Comparison of ENCODE assay signal across 17 mouse cellular contexts in the genomic region with DNA sequence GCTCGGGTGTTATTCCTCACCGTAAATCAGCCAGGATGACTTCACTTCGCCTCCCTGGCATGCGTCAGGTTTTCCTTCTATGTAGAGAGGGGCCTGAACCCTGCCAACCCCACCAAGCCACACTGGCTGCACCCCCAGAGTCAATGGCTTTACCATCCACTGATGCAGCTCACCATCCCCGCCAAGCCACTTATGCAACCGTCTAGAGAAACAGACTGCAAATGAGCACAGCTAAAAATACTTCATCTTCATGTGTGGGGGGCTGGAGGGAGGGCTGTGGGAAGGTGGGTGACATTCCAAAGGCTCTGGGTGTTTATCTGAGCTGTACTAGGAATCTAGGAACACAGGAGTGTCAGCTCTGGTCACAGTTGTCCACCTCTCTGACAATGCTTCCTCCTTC. TPM values are rescaled to one million over a fixed set of nuclear protein-coding genes. Genes with fewer than 3 reads are reported as not detected.
DNase-seq lines count a peak whose midpoint lies in the region; ATAC-seq lines count a peak whose summit lies in the region.
"Had no signal": no experiment of that assay in that cellular context is flagged by ENCODE, and none has a peak within 500 bp of the region (broad histone marks: within the 10 kb centered on the region; RNA-seq: fewer than 3 reads in every experiment).

No protein-coding gene starts in this region.

- no peak for ATAC-seq in heart, embryonic 13.5 days (ENCODE audit: extremely low read depth, insufficient number of reproducible peaks, low FRiP score, low TSS enrichment)
- ATAC-seq in megakaryocyte, adult 5-6 weeks (ENCODE audit: poor library complexity, severe bottlenecking), result no peak
- ATAC-seq: CD4-positive, CD25-positive, alpha-beta regulatory T cell, adult 4 months; midbrain, embryonic 15.5 days; Patski had no signal

- WGBS in heart, embryonic 13.5 days, result 51% methylated on average over 6 of the region's 6 CpGs

- H3K4me3 ChIP-seq in heart, embryonic 13.5 days, result no peak overlapping the region
- H3K4me3 ChIP-seq: liver, embryonic 13.5 days; midbrain, embryonic 15.5 days; neural tube, embryonic 13.5 days; stomach, embryonic 15.5 days had no signal

- H3K4me2 ChIP-seq in heart, embryonic 13.5 days, result no peak overlapping the region
- H3K4me2 ChIP-seq: liver, embryonic 13.5 days; midbrain, embryonic 15.5 days; neural tube, embryonic 13.5 days; stomach, embryonic 15.5 days had no signal

- DNase-seq in heart, postnatal 36 days, result no peak
- peak; percentile 31 to 32 for DNase-seq in frontal cortex, postnatal 14 days (ENCODE audit: low spot score in 2 of 2)
- DNase-seq in layer of hippocampus, postnatal 36 days, result peak; percentile 45 to 50
- DNase-seq in right cerebral cortex, adult 2 months (ENCODE audit: low spot score in 2 of 2), result peak; percentile 67 to 75
- no peak for DNase-seq in testis, postnatal 14 days (ENCODE audit: low spot score)
- DNase-seq in ovary, postnatal 14 days (ENCODE audit: low spot score), result no peak
- DNase-seq: adrenal gland, adult 8-10 months; kidney, postnatal 36 days; liver, embryonic 13.5 days; lung, postnatal 4 days had no signal

- H3K4me1 ChIP-seq in heart, embryonic 13.5 days, result peaks cover 23% of the 10 kb centered on the region
- H3K4me1 ChIP-seq: liver, embryonic 13.5 days; midbrain, embryonic 15.5 days; neural tube, embryonic 13.5 days; stomach, embryonic 15.5 days had no signal

- intact Hi-C loops in heart, postnatal 36 days (cut with DNase I), result no loop called here

- H3K27ac ChIP-seq in heart, embryonic 13.5 days (replicated peaks), result peak overlapping the region; percentile 65
- H3K27ac ChIP-seq: liver, embryonic 13.5 days; midbrain, embryonic 15.5 days; neural tube, embryonic 13.5 days; stomach, embryonic 15.5 days had no signal

- no peak overlapping the region for H3K9ac ChIP-seq in heart, embryonic 13.5 days
- H3K9ac ChIP-seq: liver, embryonic 13.5 days; midbrain, embryonic 15.5 days; neural tube, embryonic 13.5 days; stomach, embryonic 15.5 days had no signal

- H3K9me3 ChIP-seq in heart, embryonic 13.5 days, result no peaks in the 10 kb centered on the region
- H3K9me3 ChIP-seq: liver, embryonic 13.5 days; midbrain, embryonic 15.5 days; neural tube, embryonic 13.5 days; stomach, embryonic 15.5 days had no signal

- H3K36me3 ChIP-seq in heart, embryonic 13.5 days, result no peaks in the 10 kb centered on the region
- H3K36me3 ChIP-seq: liver, embryonic 13.5 days; midbrain, embryonic 15.5 days; neural tube, embryonic 13.5 days; stomach, embryonic 15.5 days had no signal

- H3K27me3 ChIP-seq in heart, embryonic 13.5 days (replicated peaks), result no peaks in the 10 kb centered on the region
- H3K27me3 ChIP-seq: liver, embryonic 13.5 days; midbrain, embryonic 15.5 days; neural tube, embryonic 13.5 days; Patski; stomach, embryonic 15.5 days had no signal

RNA-seq across cellular contexts. Expression of gene Itga11, which starts 45.2 kb away (rescaled TPM):
- polyA plus RNA-seq in heart, embryonic 13.5 days (2015; fragmentation: Nextera tagmentation; extraction: Ambion mirVana), result 0.70 and 0.83 TPM in 2 replicates
- total RNA-seq in heart, postnatal 36 days (2021), result 1 to 10 TPM; 1.4 to 2.1 TPM
- 1 to 10 TPM; 3.8 to 3.9 TPM for total RNA-seq in layer of hippocampus, postnatal 36 days (2021)
- 0.07 TPM in 1 of 2 replicates, not detected in the other for total RNA-seq in megakaryocyte, adult 5-6 weeks (2015)
- 0.08 TPM in 1 of 2 replicates, not detected in the other for total RNA-seq in megakaryocyte, adult 5-6 weeks (2017)

Comparison
In these comparisons a context has a peak if more than half of its experiments do, and no peak if none do; other contexts are left out.
1. DNase-seq: peak in frontal cortex, postnatal 14 days (2 of 2), layer of hippocampus, postnatal 36 days (2 of 2) and right cerebral cortex, adult 2 months (2 of 2); none in heart, postnatal 36 days (0 of 2), testis, postnatal 14 days (single experiment) and ovary, postnatal 14 days (single experiment).